Mouse (Mus musculus) ES-E14 (cell line): Measurements from ENCODE around the gene Ero1lb.
"Not testable (repeated sequence)": the region's sequence is repeated elsewhere in the genome, so short reads cannot be mapped to it uniquely, and the experiment has no call there.

ENCODE experiments used
- CHD2 ChIP-seq: IDR thresholded peaks from 2 replicates; pipeline ENCODE4 v1.6.1; 2014; ENCODE audit warnings: mild to moderate bottlenecking, low read depth, low read length, inconsistent platforms
- HCFC1 ChIP-seq: IDR thresholded peaks from 2 replicates; pipeline ENCODE4 v1.6.1; 2012; ENCODE audit warnings: low read length, inconsistent platforms, borderline replicate concordance; ENCODE audit not compliant: insufficient read depth
- MAFK ChIP-seq: IDR thresholded peaks from 2 replicates; pipeline ENCODE4 v1.6.1; 2014; ENCODE audit warnings: mild to moderate bottlenecking, low read depth, low read length, inconsistent platforms; ENCODE audit not compliant: insufficient read depth
- ZC3H11A ChIP-seq: IDR thresholded peaks from 2 replicates; pipeline ENCODE4 v1.6.1; 2012; ENCODE audit warnings: low read depth, mild to moderate bottlenecking, inconsistent platforms, low read length, borderline replicate concordance
- ZNF384 ChIP-seq: IDR thresholded peaks from 2 replicates; pipeline ENCODE4 v1.6.1; 2012; ENCODE audit warnings: low read depth, low read length, inconsistent platforms

- TF ChIP-seq HCFC1, CHD2, ZNF384, ZC3H11A, MAFK: not testable (repeated sequence)
Measured at GRCm38 (mm10) chr13:12642795-12643194, 77.1 kb downstream of the Ero1lb start.
